In genomic region chr1:23656302-23656701, GRCm38 (mm10) we compare ENCODE assay signal across 10 mouse cellular contexts.
A peak's percentile ranks its signal among the peaks of the same experiment; 100 is the strongest.
DNase-seq lines count a peak whose midpoint lies in the region; ATAC-seq lines count a peak whose summit lies in the region.
"Had no signal": no experiment of that assay in that cellular context is flagged by ENCODE, and none has a peak within 500 bp of the region (broad histone marks: within the 10 kb centered on the region; RNA-seq: fewer than 3 reads in every experiment).

No protein-coding gene starts in this region.

- DNase-seq in kidney, adult 18-20 months: peak; percentile 14
- DNase-seq in cerebellum, postnatal 25 days: peak; percentile 75 to 78
- no peak for DNase-seq in hindbrain, embryonic 14.5 days (ENCODE audit: low spot score)
- no peak for DNase-seq in heart, postnatal 36 days
- no peak for DNase-seq in thymus, adult 18-20 months

- no peaks in the 10 kb centered on the region for H3K27me3 ChIP-seq in kidney, embryonic 14.5 days (ENCODE audit: control insufficient read depth, insufficient read depth, low read length)
- H3K27me3 ChIP-seq in hindbrain, embryonic 14.5 days (ENCODE audit: control insufficient read depth, insufficient read depth, low read length): no peaks in the 10 kb centered on the region
- no peaks in the 10 kb centered on the region for H3K27me3 ChIP-seq in midbrain, embryonic 12.5 days
- H3K27me3 ChIP-seq: limb, embryonic 15.5 days; neural tube, embryonic 13.5 days had no signal

- WGBS in kidney, embryonic 14.5 days: 69% methylated on average over 12 of the region's 12 CpGs
- 35% methylated on average over 12 of the region's 12 CpGs for WGBS in hindbrain, embryonic 14.5 days
- WGBS in midbrain, embryonic 12.5 days: 38% methylated on average over 12 of the region's 12 CpGs

- ATAC-seq in kidney, embryonic 14.5 days (ENCODE audit: low FRiP score, low TSS enrichment): no peak
- ATAC-seq in hindbrain, embryonic 14.5 days (ENCODE audit: low FRiP score): peak; percentile 39; the same call in 1 of the 2 replicates
- peak; percentile 20; the same call in 1 of the 2 replicates for ATAC-seq in midbrain, embryonic 12.5 days (ENCODE audit: low FRiP score, low read depth)
- no peak for ATAC-seq in erythroblast, adult 5-6 weeks (replicated peaks; ENCODE audit: low FRiP score, poor library complexity, severe bottlenecking)

- H3K9ac ChIP-seq in kidney, embryonic 14.5 days (ENCODE audit: low read depth, low read length): no peak overlapping the region
- H3K9ac ChIP-seq in hindbrain, embryonic 14.5 days: no peak overlapping the region
- no peak overlapping the region for H3K9ac ChIP-seq in midbrain, embryonic 12.5 days (replicated peaks)
- H3K9ac ChIP-seq: limb, embryonic 15.5 days; neural tube, embryonic 13.5 days had no signal

- H3K9me3 ChIP-seq in kidney, embryonic 14.5 days (ENCODE audit: control insufficient read depth, low read length): no peaks in the 10 kb centered on the region
- no peaks in the 10 kb centered on the region for H3K9me3 ChIP-seq in hindbrain, embryonic 14.5 days (ENCODE audit: control insufficient read depth, low read length)
- H3K9me3 ChIP-seq in midbrain, embryonic 12.5 days: no peaks in the 10 kb centered on the region
- H3K9me3 ChIP-seq: limb, embryonic 15.5 days had no signal

- no peak overlapping the region for H3K4me3 ChIP-seq in kidney, embryonic 14.5 days (ENCODE audit: low read length)
- H3K4me3 ChIP-seq in hindbrain, embryonic 14.5 days (replicated peaks; ENCODE audit: low read length): no peak overlapping the region
- no peak overlapping the region for H3K4me3 ChIP-seq in midbrain, embryonic 12.5 days
- H3K4me3 ChIP-seq: limb, embryonic 15.5 days; neural tube, embryonic 13.5 days had no signal

- H3K27ac ChIP-seq in kidney, embryonic 14.5 days (ENCODE audit: low read depth, low read length): no peak overlapping the region
- H3K27ac ChIP-seq in hindbrain, embryonic 14.5 days: no peak overlapping the region; the same call in 1 of the 2 replicates
- H3K27ac ChIP-seq in midbrain, embryonic 12.5 days (replicated peaks): no peak overlapping the region; the same call in 1 of the 2 replicates
- H3K27ac ChIP-seq: limb, embryonic 15.5 days; neural tube, embryonic 13.5 days had no signal

- no peak overlapping the region for H3K4me2 ChIP-seq in kidney, embryonic 14.5 days (replicated peaks; ENCODE audit: low read depth, low read length)
- H3K4me2 ChIP-seq in hindbrain, embryonic 14.5 days (replicated peaks): peak overlapping the region; percentile 16
- H3K4me2 ChIP-seq in midbrain, embryonic 12.5 days (replicated peaks): peak overlapping the region; percentile 28
- H3K4me2 ChIP-seq: limb, embryonic 15.5 days; neural tube, embryonic 13.5 days had no signal

- H3K36me3 ChIP-seq in kidney, embryonic 14.5 days (ENCODE audit: control insufficient read depth, insufficient read depth, low read length): no peaks in the 10 kb centered on the region
- no peaks in the 10 kb centered on the region for H3K36me3 ChIP-seq in hindbrain, embryonic 14.5 days (replicated peaks; ENCODE audit: control insufficient read depth, insufficient read depth)
- H3K36me3 ChIP-seq in midbrain, embryonic 12.5 days: no peaks in the 10 kb centered on the region
- H3K36me3 ChIP-seq: limb, embryonic 15.5 days; neural tube, embryonic 13.5 days had no signal

- no peaks in the 10 kb centered on the region for H3K4me1 ChIP-seq in kidney, embryonic 14.5 days (ENCODE audit: control insufficient read depth, insufficient read depth, low read length)
- no peaks in the 10 kb centered on the region for H3K4me1 ChIP-seq in hindbrain, embryonic 14.5 days (replicated peaks; ENCODE audit: control insufficient read depth, insufficient read depth, low read length)
- H3K4me1 ChIP-seq in midbrain, embryonic 12.5 days: 0 out of 2 replicates have a peak, but pooled peaks cover 3% of the 10 kb centered on the region
- H3K4me1 ChIP-seq: limb, embryonic 15.5 days; neural tube, embryonic 13.5 days had no signal

- intact Hi-C loops in heart, postnatal 36 days (cut with DNase I): no loop called here

Comparison
In these comparisons a context has a peak if more than half of its experiments do, and no peak if none do; other contexts are left out.
1. DNase-seq: peak in kidney, adult 18-20 months (single experiment) and cerebellum, postnatal 25 days (2 of 2); none in hindbrain, embryonic 14.5 days (single experiment), heart, postnatal 36 days (0 of 2) and thymus, adult 18-20 months (0 of 2).
2. ATAC-seq: peak in hindbrain, embryonic 14.5 days (single experiment) and midbrain, embryonic 12.5 days (single experiment); none in kidney, embryonic 14.5 days (single experiment) and erythroblast, adult 5-6 weeks (single experiment).